Mouse (Mus musculus) neutrophil, adult 5-6 weeks (primary cell): ENCODE data around the gene Avpr1b. TPM values are rescaled to one million over a fixed set of nuclear protein-coding genes. Genes with fewer than 3 reads are reported as not detected.
"Not testable (repeated sequence)": the region's sequence is repeated elsewhere in the genome, so short reads cannot be mapped to it uniquely, and the experiment has no call there.

Experiments
- ATAC-seq: fragments of 151-379, 151-347 bp; 2 replicates; pipeline ENCODE4 v1.8.0; 2017; ENCODE audit warnings: mild to moderate bottlenecking, moderate TSS enrichment; ENCODE audit not compliant: insufficient number of reproducible peaks, poor library complexity, low FRiP score, severe bottlenecking; ENCODE audit errors: extremely low read depth
- total RNA-seq: library from RNA; stranded (forward); fragments of 200-1000 nt; gene quantifications from 2 replicates; pipeline ENCODE4 v1.2.3, GENCODE M21; 2017

Avpr1b gene
- total RNA-seq = not detected in 2 replicates

DNA sequence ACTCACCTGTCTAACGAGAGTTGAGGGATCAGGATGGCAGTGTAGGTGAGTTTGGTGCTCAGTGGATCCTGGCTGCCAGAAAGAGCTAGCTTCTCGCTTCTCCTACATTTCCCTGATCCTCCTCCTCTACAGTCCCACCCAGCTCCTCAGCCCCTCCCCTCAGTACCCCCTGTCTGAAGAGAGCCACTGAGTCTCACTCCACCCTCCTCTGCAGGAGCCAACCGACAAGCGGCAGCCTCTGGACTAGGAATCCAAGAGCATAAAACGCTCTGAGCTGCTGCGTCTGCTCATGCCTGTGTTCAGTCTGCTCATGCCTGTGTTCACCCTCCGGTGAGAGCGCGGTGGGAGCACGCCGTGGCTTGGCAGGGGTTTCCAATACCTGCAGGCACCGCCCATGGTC lies at the start of gene Avpr1b:
Avpr1b (plus strand) TSS at position 335 of the 400 bp plus-strand sequence.
- ATAC-seq = no peak

- no peak for ATAC-seq
Observed at GRCm38 (mm10) chr1:131551956-131552355, 47.1 kb upstream of the Avpr1b start.

- ATAC-seq = no peak
Observed at GRCm38 (mm10) chr1:131553428-131553827, 45.6 kb upstream of the Avpr1b start.

- ATAC-seq = peak; percentile 96
Observed at GRCm38 (mm10) chr1:131555042-131555812, 43.8 kb upstream of the Avpr1b start.

DNA sequence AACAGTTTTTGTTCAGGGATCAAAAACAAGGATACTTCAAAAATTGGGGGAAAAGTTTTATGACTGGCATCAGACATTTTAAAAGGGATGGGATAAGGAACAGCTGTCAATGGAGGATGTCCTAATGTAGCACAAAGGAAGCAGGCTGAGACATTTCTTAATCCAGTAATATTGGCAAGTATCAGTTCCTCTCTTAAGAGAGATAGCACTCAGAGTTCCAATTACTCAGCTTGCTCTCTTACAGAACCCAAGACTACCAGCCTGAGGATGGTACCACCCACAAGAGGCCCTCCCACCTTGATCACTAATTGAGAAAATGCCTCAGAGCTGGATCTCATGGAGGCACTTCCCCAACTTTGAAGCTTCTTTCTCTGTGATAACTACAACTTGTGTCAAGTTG lies 38.5 kb upstream of the Avpr1b start:
- ATAC-seq = no peak

- no peak for ATAC-seq
Observed at GRCm38 (mm10) chr1:131562081-131562480, 37.0 kb upstream of the Avpr1b start.

DNA sequence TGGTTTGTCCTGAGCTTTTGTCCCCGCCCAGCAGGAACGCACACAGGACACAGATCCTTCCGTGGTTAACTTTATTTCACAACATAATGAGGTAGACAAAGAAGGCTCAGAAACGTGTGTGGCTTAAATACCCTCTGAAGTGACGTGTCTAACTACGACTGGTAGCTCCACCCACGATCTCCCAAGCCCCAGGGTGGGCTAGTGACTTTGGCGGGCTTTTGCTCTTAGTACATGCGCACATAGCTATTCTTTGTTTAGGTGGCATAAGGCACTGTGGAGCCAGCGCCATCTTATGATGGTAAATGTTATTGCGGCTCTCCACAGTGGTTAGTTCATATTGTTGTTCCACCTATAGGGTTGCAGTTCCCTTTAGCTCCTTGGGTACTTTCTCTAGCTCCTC lies 33.0 kb upstream of the Avpr1b start:
- not testable (repeated sequence) for ATAC-seq

DNA sequence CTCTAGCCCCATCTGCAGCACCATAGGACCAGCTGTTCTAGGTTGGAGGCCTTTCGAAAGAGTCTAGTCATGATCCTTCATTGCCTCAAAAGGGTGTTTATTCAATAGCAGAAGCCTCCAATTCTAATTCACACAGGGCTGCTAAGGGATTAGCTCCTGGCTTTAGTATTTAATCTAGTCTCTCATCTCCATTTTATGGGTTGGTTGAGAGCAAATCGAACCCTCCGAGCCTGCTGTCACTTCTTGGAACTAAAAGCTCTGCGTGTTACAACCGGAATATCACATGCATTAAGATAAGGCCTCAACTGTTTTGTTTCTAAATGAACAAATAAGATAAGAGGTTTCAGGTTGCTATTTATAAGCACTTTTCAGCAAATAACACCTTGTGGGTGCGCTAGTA lies 29.3 kb upstream of the Avpr1b start:
- ATAC-seq = no peak

GRCm38 (mm10) chr1:131570391-131570790 lies 28.6 kb upstream of the Avpr1b start:
- ATAC-seq = no peak

- peak; percentile 66 for ATAC-seq
Observed at GRCm38 (mm10) chr1:131573721-131574120, 25.3 kb upstream of the Avpr1b start.

GRCm38 (mm10) chr1:131578943-131579680 lies 19.9 kb upstream of the Avpr1b start:
- ATAC-seq = no peak

- ATAC-seq = no peak
Observed at GRCm38 (mm10) chr1:131580389-131580788, 18.6 kb upstream of the Avpr1b start.

DNA sequence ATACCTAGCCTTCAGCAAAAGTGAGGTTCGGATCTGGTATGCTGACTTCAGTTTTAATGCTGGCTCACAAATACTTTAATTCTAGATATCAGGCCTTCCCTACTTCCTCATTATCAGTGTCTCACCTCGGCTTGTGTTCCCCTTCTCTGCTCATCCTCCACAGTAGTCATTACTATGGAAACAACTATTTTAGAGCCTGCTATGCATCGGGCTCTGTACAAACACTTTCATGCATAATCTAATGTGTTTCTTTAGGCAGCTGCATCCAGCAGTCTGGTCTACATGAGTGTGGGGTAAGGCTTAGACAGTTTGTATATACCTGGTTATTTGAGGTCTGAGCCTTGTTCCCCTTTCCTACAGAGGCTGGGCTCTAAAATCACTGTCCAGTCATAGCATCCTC lies 15.4 kb upstream of the Avpr1b start:
- no peak for ATAC-seq

GRCm38 (mm10) chr1:131586836-131587235 lies 12.2 kb upstream of the Avpr1b start:
- ATAC-seq = no peak

- 0 out of 2 replicates have a peak, but pooled peaks have one; percentile 11 for ATAC-seq
Observed at GRCm38 (mm10) chr1:131600314-131600713, 1.3 kb downstream of the Avpr1b start.

- ATAC-seq = no peak
Observed at GRCm38 (mm10) chr1:131606719-131607118, 7.7 kb downstream of the Avpr1b start.

- no peak for ATAC-seq
Observed at GRCm38 (mm10) chr1:131612556-131613155, 13.6 kb downstream of the Avpr1b start.

DNA sequence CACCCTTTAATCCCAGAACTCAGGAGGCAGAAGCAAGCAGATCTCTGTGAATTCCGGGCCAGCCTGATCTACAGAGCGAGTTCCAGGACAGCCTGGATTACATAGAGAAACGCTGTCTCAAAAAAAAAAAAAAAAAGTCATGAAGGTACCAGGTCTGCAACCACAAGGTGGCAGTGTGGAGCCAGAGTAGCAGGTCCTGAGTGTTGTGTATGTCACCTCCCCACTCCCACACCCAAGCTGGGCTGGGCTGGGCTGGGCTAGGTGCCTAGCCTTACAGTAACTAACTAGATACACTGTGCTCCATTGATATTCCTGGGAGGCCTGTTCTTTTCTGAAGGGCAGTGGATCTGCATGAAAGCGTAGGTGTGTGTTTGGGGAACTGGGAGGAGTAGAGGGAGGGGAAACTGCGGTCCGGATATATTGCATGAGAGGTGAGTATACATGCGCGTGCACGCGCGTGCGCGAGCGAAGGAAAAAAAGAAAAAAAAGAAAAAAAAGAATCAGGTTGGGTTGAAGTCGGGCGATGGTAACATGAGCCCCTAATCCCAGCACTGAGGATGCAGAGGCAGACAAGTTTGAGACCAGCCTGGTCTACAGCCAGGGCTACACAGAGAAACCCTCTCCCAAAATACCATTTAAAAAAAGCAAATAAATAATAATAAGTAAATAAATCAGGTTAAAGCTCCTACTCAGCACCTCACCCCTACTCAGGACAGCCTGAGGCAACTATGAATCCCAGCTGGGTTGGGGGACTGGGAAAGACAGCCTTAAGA lies 14.5 kb downstream of the Avpr1b start:
- ATAC-seq = peak; percentile 98

DNA sequence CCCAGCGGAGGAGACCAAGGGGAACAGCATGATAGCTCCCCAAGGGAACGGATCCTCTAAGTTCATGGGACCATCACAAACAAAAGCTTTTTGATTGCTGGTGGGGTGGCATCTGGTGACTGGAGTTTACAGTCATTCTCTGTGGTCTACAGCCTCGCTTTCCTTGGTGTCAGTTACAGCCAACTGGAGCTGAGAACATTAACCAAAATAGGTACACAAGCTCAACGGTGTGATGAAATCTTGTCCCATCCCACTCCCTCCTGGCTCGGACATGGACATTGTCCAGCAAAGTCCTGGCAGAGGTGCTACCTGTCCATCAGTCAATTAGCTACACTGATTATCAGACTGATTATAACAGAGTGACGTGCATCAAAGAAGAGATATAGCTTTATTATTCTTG lies 15.6 kb downstream of the Avpr1b start:
- ATAC-seq = no peak
